Mouse (Mus musculus) B cell, adult 2 months (primary cell): ENCODE results near the gene Tufm.
"Not testable (repeated sequence)": the region's sequence is repeated elsewhere in the genome, so short reads cannot be mapped to it uniquely, and the experiment has no call there.

Experiments used
- DNase-seq, 2 experiments: peaks; one replicate each; pipeline ENCODE4 v3.0.0; 2022

The Tufm gene

DNA sequence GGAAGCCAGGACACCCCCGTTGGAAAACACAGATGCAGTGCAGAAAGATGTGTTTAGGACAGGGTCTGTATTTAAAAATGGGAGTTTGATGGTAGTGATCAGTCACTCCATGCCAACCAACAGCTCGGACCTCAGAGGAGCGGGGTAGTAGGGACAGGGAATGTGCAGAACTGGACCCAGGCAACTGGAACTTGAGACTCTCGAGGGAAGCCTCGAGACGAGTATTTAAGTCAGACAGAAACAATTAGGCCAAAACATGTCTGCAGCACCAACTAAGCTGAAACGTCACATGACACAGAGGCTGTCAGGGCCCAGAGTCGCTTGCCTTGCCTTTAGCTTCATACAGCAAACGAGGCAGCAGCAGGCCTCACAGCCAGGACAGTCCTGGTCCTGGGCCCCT lies 21.0 kb upstream of the Tufm start:
- no peak for DNase-seq

DNA sequence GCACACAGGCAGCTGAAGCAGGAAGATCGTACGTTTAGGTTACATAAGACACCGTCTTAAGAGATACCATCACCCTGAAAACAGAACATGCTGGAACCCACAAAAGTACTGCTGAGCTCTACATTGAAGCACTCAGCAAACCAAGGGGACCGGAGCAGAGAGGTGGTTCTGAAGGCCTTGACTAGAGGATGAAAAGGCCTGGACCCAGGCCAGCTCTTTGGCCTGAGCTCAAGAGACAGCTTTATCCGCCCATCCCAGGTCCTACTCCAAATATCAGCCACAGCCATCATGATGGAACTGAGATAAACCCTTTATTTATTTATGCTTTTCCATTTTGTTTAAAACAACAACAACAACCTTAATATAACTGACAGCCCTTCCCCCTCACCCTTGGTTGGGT lies 20.5 kb upstream of the Tufm start:
- no peak for DNase-seq

DNA sequence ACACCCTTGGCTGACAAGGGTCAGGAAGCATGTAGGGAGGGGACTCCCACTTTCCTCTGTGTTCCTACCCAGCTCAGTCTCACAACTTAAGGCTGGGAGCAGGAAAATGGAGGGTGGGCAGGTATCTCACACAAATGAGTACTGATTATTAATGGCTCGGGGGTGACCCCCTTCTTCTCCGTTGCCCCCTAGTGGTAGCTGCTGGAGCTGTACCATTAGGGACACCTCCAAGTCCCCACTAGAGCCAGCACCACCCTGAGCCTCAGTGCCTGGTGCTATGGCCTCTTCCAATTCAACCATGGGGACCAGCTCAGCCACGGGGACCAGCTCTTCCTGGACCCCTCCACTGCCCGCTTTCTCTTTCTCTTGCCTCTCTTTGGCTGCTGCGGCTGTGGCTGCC lies 19.9 kb upstream of the Tufm start:
- DNase-seq: peak; percentile 83 to 85

DNA sequence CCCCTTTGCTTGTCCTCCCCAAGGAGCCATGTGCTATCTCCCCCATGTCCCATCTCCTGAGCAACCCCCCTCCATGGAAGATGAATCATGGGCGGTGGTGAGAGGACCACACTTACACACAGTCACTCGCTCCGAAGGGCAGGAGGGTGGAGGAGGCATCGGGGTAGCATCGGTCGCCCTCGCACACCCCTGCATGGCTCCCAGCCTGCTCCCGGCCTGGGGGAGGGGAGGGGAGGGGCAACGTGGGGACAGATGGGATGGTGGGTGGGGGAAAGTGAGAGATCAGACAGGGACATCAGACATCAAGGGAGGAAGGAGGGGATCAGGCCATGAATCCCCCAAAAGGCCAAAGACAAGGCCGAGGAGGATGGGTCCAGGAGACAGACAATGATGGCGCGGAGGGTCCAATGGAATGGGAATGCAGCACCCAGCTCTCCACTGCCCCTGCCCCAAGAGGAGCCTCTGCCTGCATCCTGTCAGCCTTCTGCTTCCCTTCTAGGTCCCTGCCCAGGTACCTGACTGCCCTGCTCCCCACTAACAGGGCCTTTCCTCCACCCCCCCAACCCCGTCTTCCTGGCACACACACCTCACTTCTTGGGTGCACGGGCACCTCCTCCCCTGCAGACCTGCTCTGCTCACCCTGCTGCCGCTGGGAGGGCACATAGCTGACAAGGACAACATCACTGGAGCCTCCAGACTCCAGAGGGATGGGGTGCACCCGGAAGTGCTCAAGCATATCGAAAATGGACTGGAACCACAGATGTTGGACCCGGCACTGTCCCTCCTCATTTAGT lies 19.1 kb upstream of the Tufm start:
- DNase-seq: no peak

DNA sequence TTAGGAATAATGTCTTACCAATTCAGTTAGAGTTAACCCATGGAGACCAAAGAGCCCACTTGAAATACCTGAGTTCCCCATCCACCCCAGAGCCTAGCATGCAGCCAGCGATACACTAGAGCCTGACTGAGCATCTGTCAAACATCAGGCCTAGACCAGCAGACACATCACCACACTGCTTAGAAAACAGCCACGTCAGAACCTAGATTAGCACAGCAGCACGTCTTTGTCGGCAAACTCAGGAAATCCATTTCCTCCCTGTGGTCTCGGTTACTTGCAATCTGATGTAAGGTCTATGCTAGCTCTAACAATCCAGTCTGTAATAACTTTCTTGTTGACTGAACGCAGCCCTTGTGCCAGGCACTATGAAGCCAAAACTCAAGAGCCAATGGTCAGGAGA lies 17.1 kb upstream of the Tufm start:
- DNase-seq: peak; percentile 23 to 33

DNA sequence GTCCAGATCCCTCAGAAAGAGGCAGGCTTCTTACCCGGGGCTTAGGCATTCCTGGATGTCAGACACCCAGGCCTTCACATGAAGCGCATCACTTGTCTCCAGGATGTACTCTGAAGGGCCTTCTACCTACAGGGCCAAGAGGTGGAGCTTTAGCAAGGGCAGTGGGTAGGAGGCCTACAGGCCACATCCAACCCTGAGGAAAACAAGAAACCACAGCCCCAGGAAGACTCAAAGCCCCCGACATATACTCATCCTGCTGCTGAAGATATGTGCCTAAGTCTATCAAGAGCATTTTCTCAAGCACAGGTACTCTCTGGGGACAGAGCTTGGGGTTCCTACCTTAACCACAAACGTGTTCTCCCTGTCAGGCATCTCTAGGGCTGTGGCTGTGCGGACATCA lies 15.8 kb upstream of the Tufm start:
- no peak for DNase-seq

DNA sequence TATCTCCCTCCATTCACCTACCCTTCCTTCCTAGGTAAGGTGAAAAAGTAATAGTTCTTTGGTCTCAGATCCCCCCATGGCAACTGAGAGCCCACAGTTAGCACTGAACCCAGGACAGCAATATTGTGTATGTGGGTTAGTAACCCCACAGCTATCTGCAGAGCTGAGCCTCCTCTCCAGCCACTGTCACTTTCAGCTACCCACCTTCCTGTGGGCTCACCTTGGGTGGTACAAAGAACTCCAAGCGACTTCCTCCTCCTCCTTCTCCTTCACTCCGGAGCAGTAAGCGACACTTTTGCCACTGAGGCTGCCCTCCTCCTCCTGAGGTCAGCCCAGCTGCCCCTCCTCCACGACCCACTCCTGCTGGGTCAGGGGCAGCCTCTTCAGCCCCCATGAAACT lies 15.3 kb upstream of the Tufm start:
- DNase-seq: no peak

DNA sequence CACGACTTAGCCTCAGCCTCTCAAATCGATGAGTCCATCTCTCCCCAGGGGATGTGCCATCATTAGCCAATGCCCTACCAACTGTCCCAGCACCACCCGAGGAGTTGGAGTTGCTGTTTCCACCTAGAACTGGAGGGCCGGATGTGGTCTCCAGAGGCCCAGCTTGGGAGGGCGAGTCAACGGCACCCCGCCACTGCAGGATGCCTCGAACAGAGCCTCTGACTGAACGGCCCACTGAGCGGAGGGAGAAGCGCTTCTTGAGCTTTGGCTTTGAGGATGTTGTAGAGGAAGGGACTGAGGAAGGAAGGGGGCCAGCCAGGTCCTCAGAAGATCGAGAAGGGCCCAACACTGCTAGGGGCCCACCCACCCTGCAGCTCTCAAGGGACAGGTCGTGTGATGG lies 14.9 kb upstream of the Tufm start:
- DNase-seq: peak; percentile 63 to 65

DNA sequence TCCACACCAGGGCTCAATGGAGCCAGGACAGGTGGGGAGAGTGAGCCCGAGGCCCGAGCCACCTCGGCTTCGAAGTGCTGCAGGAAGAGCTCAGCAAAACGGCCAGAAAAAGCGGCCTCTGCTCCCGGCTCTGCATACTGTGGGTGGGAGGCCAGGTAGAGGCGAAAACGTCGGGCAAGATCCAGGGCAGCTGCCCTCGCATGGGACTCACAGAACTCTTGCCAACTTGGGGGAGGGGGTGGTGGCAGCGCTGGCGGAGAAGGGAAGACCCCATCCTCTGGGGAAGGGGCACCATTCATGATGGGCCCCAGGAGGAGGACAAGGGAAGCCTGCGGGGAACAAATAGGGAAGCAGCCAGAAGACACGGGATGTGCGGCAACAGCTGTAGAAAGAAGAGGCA lies 14.4 kb upstream of the Tufm start:
- DNase-seq: no peak

DNA sequence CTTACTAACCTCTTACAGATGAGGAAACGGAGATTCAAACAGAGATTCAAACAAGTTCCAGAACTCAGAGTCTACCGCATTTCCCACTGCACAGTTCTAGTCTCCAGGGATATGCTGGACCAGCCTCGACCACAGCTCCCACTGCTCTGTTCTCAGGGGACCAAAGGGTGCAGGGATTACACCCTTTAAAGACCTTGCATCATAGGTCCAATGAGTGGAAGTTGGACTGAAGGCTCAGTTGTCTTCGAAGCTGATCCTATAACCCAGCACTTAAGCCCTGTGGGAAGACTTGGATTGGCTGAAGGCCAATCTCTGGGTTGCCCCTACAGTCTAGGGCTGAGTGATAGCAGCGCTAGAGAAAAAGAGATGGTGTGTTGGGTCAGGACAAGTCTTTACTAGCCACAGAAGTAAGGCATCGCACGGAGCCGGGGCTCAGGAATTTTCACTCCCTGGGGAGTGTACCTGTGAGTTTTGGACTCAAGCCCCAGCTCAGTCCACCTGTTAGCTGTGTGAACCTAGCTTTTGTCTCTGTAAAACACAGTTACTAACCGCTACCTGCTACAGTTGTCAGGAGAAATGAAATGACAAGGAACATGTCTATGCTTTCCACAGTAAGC lies 13.6 kb upstream of the Tufm start:
- no peak for DNase-seq

DNA sequence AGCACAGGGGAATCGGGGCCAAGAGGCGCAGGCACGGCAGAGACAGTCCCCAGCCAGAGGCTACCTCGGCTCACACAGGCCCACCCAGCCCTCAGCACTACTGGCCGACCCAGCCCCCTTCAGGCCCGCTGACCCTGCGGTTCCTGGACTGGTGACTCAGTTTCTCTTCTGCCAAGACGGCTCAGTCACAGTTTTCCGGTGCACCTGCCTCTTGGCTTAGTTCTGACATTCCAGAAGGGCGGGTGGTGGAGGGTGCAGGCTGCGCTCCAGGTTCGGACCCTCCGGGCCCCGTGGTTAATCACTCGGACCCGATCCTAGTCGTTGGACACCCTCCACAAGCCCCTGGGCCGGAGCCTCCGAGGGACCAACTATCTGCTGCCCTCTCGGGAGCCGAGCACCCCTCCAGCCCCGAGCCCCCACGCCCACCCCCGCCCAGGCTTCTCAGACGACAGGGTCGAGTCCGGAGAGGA lies 12.6 kb upstream of the Tufm start:
- DNase-seq: peak in 1 of 2 experiments; percentile 29

DNA sequence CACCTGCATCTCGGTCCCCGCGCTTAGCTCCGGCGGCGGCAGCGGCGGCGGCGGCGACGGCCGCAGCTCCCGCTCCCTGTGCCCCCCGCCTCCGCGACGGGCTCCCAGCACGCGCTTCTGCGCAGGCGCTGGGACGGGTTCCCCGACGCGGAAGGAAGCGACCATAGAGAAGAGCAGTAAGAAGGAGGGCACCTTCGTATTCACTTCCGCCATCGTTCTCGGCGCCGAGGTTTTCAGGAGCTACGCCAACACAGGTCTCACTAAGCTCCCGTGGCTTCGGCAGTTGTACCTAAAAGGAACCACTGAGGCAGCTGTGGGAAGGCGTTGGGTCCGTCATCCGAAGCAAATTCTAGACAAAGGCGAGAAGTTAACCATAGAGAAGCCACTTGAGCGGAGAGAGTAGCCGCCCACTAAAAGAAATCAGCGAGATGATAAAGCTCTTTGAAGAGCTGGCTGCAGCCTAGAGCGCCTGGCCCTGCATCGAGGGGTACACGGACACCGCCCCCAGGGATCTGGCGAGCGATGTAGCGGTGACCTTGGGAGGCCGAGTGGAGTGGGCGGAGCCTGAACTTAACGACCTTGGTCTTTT lies 12.1 kb upstream of the Tufm start, which contains the start of gene Sh2b1:
TSS of gene Sh2b1 (minus strand) at position 432 of the 589 bp plus-strand sequence.
- peak; percentile 89 for DNase-seq

DNA sequence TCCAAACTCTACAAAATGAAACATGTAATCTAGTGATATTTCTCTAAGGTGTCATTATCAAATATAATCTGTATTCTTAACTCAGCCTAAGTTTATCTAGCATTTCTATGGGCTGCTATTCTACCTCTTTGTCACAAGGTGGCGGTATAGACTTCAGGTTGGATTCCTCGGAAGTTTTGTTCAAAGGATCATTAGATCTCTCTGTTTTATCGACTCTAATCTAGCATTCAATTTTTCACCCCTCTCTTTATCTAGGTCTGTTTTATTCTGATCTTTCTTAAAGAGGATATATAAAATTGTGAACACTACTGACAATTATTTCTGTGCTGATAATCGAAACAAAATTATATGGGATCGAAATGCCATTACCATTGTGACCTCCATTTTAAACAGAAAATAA lies 5.5 kb upstream of the Tufm start:
- peak in 1 of 2 experiments; percentile 28 for DNase-seq

DNA sequence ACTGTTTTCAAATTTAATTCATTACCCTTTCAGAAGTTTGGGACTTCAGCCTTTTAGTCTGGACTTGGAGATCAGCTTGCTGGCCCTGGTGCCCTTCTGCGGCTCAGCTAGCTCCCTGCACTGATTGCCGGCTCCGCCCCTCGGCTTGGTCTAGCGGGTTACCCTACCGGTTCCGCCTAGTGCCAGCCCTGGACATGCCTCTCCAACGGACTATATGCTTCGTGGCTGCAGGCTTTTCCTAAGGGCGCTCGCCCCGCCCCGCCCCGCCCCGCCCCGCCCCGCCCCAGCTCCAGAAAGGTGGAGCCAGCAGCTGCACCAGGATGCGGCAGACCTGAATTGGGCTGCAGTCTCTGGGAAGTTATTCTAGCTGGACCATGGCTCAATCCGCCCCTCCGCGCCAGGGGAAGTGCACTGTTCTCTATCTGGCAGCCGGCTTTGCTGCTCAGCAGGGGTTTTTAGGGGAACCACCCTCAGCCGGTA lies 4.7 kb upstream of the Tufm start:
- peak; percentile 47 to 58 for DNase-seq

DNA sequence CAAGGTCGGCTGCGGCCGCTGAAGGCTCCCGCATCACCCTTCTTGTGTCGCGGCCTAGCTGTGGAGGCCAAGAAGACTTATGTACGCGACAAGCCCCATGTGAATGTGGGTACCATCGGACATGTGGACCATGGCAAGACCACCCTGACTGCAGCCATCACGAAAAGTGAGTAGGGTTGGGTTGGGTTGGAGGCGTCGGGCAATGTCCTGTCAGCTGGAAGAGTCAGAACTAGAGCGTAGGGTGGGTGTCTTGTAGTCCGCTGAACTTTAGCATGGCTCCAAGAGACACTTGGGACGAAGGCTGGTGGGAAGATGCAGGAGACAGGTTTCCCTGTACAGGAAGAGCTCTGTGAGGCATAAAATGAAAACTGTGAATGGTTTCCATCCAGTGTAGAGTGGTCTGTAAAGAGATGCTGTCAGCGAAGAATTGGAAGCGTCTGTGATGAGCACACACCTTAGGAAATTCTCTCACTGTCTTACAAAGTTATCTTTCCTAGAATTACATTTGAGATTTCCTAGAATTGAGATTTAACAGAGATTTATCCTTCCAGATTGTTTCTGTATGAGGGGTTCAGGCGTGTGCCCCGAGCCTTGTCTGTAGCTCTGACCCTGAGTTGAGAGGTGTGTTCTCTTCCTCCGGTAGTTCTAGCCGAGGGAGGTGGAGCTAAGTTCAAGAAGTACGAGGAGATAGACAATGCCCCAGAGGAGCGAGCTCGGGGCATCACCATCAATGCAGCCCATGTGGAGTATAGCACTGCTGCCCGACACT lies 640 bp downstream of the Tufm start:
- DNase-seq: not testable (repeated sequence)

DNA sequence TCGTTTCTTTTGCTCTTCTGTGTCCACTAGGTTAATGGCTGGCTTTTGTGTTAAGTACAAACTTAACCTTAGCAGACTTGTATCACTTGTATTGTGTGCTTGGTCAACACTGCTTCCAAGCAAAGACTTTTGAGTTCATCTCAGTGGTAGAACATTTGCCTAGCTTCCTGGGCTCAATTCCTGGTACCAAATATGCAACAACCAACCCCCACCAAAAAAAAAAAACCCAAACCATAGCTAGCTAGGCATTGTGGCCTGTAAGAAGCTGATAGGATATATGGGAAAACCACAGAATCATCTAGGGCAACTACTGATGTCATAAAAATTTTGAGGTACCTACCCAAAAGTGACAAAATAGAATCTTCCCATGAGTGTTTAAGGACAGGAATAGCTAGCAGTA lies 3.8 kb downstream of the Tufm start:
- no peak for DNase-seq

DNA sequence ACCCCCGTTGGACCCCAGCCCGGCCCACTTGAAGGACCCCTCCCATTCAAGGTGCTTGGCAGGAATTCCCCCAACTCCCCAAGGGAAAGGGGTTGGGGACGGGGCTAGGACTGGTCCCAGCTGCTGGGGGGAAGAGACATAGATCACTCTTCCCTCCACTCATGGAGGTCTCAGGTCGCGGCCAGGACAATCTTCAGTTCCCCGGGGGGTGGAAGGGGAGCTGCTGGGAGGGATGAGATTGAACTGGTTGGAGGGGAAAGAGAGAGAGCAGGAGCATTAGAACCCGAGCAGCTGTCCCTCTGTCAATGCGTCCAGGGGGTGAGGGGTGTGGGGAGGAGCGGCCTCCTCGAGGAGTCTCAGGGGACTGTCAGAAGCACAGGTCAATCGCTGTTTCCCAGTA lies 4.8 kb downstream of the Tufm start:
- no peak for DNase-seq

DNA sequence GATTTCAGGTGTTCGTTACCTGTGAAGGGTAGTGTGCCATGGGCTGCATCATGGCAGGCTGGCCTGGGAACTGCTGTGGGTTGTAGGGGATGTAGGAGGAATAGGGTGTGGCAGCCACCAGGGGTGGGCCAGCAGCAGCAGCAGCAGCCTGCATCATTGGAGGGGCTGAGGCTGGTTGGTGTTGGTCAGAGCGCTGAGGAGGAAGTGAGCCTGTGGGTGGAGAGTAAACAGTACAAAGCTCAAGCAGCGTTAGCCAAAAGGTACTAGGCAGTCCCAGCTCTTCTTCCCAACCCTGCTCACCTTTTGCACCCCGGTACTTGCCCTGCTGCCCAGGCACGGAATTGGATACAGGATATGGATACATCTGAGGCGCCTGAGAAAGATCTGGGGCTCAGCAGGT lies 7.0 kb downstream of the Tufm start:
- DNase-seq: no peak

DNA sequence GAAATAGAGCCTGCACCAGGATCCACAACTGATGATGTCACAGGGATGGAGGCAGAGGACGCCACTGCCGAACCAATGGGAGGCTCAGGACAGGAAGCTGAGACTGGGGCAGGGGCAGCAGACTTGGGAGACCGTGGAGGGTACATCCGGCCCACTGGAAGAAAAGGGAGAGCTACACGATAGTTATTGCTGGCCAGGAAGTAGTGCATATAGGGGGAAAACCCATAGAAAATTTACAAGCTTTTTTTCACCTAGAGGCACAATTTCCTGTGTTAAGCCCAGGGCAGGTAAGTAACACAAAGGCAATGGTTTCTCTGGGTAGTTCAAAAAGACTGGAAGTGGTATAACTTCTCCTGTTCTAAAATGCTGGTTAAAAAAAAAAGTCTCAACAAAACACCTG lies 9.3 kb downstream of the Tufm start:
- DNase-seq: no peak

DNA sequence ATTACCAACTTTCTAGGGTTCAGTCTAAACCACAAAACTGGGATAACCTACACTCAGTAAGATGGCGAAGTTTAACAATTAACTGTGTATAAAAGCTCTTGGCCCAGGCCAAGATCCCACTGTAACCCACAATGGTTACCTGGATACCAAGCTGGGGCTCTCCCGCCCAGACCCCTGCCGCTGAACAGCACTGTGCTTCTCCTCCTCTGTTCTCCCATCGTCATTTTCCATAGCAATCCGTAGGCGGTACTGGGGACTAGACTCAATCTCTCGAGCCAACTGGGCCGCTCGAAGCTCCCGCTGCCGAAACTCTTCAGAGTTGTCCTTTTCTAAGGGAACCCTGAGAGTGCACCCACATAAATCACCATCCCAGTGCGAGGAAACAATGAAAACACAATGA lies 10.8 kb downstream of the Tufm start:
- DNase-seq: no peak

DNA sequence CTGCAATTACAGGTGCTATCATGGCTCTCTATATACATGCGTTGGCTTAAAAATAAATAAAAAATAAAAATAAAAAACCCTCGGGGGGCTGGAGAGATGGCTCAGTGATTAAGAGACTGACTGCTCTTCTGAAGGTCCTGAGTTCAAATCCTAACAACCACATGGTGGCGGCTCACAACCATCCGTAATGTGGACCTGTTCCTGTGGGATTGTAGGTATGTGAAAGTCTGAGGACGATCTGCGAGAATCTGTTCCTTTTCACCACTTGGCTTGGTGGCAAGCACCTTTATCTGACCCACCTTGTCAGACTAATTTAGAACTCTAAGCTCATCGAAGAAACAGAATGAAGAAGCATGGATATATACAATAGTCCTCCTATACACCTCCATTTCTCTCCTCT lies 12.3 kb downstream of the Tufm start:
- no peak for DNase-seq

DNA sequence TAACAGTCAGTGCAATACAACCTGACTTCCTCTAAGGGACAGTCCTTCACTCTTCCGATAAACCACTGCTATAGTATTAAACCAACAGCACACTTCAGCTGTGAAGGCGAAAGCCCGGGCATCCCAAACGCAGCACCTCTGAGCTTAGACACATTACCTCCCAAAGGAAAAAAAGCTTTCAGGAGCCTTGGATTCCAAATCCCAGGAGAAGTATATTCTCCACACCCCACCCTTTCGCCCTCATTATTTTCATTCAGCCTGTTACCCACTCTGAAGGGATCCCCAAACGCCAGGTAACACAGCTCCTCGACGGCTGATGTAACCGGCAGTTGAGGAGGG lies 14.5 kb downstream of the Tufm start:
- no peak for DNase-seq

DNA sequence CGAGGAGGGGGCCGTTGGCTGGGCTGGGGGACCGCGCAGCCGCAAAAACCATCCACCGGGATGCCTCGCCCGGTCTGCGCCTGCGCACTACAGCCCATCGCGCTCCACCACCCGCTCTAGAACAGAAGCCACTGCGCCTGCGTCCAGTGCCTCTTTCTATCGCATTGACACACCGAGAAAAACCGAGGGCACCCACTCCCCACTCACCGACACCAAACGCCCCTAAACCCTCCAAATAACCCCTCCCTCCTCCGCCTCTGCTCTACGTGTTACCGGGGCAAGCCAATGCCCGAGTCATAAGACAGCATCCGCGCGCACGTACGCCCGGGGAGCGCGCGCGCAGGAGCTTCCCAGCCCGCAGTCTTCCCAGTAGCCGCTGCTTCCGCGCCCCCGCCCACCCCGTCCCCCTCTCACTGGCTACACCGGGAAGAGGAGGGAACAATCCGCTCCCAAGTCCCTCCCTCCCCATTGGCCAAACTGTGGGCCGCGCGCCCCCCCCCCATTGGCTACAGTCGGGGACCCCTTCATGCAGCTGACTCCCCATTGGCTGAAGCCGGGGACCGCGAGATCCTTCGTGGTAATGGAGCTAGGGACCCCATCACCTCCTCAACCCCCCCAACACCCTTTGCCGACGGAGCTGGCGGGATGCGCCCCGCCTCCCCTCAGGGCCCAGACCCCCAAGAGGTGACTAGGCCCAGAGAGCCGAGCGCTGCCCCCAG lies 15.0 kb downstream of the Tufm start:
- DNase-seq: peak; percentile 87 to 88
